Mouse (Mus musculus): ENCODE measurements around the gene Adh1. TPM values are rescaled to one million over a fixed set of nuclear protein-coding genes. Genes with fewer than 3 reads are reported as not detected.
A peak's percentile ranks its signal among the peaks of the same experiment; 100 is the strongest.

Adh1 gene
- 396 and 436 TPM in 2 replicates for polyA plus RNA-seq (2015; fragmentation: Nextera tagmentation; extraction: Ambion mirVana)

DNA sequence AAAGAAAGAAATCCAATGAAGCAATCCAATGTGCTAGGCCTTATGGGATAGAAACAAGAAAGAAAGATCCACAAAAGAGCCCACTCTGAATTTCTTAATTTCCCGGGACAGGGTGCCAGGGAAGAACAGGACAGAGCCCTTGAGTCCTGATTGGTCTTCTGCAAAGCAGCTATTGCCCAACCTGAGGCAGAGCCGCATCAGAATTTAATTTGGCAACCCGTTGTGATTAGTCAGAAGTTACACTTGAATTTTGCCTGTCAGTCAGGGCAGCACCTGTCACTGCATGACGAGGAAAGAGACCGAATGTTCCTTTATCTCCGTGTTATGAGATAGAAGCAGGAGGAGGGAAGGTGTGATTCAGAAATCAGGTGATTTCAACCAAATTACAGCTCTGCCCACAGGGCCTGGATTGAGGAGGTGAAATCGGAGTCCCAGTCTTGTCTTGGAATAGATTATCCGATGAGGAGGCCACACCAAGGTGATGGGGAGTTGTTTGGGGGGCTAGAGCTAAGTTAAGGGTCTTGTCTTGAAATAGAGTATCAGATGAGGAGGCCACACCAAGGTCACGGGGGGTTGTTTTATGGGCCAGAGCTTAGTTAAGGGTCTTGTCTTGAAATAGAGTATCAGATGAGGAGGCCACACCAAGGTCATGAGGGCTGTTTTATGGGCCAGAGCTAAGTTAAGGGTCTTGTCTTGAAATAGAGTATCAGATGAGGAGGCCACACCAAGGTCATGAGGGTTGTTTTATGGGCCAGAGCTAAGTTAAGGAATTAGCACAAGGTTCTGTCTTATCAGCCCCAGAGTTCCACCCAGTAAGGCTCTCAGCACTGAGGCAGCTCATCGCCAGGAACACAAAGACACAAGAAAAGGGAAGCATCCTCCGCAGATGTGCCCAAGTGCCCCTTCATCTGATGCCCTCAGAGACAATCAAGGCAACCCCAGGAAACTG lies at the start of gene Adh1:
Gene Adh1 (plus strand): TSS at position 271 of the 949 bp plus-strand sequence.
- Histone ChIP-seq H3K9me3 (no peaks in the 10 kb centered on the region), H3K9ac (no peak within 1 kb of the TSS), H3K4me1 (replicated peaks) (no peaks in the 10 kb centered on the region), H3K4me2 (replicated peaks) (no peak within 1 kb of the TSS), H3K4me3 (replicated peaks) (no peak within 1 kb of the TSS), H3K27ac (no peak within 1 kb of the TSS), H3K36me3 (no peaks in the 10 kb centered on the region), H3K27me3 (replicated peaks) (no peaks in the 10 kb centered on the region)
- ATAC-seq, result peak; percentile 78
- 71% methylated on average over 11 of the region's 11 CpGs for WGBS

- no peaks in the 10 kb centered on the region for H3K36me3 ChIP-seq
- no peaks in the 10 kb centered on the region for H3K27me3 ChIP-seq (replicated peaks)
- H3K4me1 ChIP-seq (replicated peaks), result no peaks in the 10 kb centered on the region
- H3K9me3 ChIP-seq, result no peaks in the 10 kb centered on the region
- H3K4me3 ChIP-seq (replicated peaks), result no peak overlapping the region
- no peak overlapping the region for H3K9ac ChIP-seq
- ATAC-seq, result no peak
- H3K4me2 ChIP-seq (replicated peaks), result no peak overlapping the region
- 94% methylated on average over 4 of the region's 4 CpGs for WGBS
- H3K27ac ChIP-seq, result no peak overlapping the region
Measured at GRCm38 (mm10) chr3:138212431-138212951, 48.3 kb upstream of the Adh1 start.

DNA sequence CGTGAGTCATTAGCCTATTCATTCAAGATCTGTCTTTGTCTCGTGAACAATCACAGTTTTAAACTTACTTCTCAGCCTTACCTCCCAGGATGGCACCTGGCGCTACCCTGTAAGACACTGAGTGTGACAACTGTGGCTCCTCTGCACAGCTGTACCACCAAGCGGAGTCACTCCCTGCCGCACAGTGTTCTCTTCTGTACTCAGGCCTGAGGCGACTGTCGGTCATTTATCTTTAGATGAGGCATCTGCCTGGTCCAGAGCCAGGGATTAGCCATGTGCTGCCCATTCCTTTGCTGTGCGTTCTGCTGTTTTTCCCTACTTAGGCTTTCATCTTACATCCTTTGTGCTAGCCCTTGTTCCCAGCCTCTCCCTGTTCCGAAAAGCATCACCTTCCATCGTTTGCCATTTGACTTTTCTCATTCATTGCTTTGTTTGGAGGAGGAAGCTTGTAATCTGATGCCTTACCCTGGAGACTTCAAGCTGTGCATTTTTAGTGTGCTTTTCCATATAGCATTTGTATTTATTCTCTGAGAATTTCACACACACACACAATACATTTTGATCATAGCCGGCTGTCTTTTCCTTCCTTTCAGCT lies 45.3 kb upstream of the Adh1 start:
- no peaks in the 10 kb centered on the region for H3K4me1 ChIP-seq (replicated peaks)
- H3K27ac ChIP-seq, result no peak overlapping the region
- H3K27me3 ChIP-seq (replicated peaks), result no peaks in the 10 kb centered on the region
- no peak overlapping the region for H3K4me2 ChIP-seq (replicated peaks)
- H3K9me3 ChIP-seq, result no peaks in the 10 kb centered on the region
- no peak overlapping the region for H3K4me3 ChIP-seq (replicated peaks)
- H3K9ac ChIP-seq, result no peak overlapping the region
- ATAC-seq, result no peak
- 50% methylated on average over 11 of the region's 11 CpGs for WGBS
- no peaks in the 10 kb centered on the region for H3K36me3 ChIP-seq

DNA sequence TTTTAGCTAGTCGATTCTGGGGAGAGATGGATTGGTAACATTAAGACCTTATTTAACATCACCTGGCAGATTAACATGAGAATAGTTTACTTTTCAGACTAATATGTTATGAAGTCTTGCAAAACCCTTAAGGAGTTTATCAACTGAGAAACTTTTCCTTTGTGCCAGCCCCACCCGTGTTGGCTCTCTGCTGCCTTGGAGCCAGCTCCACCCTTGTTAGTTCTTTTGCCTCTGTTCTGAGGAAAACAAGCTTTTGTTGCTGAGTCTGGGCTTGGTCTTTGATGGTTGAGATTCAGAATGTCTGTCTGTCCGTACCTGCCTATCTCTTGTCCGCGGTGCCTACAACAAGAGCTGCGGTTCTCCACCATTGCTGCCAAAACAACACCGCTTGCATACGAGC lies 44.7 kb upstream of the Adh1 start:
- Histone ChIP-seq H3K9me3 (no peaks in the 10 kb centered on the region), H3K27ac (no peak overlapping the region), H3K4me3 (replicated peaks) (no peak overlapping the region), H3K4me1 (replicated peaks) (no peaks in the 10 kb centered on the region), H3K36me3 (no peaks in the 10 kb centered on the region), H3K27me3 (replicated peaks) (no peaks in the 10 kb centered on the region), H3K4me2 (replicated peaks) (no peak overlapping the region), H3K9ac (no peak overlapping the region)
- 75% methylated on average over 8 of the region's 8 CpGs for WGBS
- ATAC-seq, result no peak

DNA sequence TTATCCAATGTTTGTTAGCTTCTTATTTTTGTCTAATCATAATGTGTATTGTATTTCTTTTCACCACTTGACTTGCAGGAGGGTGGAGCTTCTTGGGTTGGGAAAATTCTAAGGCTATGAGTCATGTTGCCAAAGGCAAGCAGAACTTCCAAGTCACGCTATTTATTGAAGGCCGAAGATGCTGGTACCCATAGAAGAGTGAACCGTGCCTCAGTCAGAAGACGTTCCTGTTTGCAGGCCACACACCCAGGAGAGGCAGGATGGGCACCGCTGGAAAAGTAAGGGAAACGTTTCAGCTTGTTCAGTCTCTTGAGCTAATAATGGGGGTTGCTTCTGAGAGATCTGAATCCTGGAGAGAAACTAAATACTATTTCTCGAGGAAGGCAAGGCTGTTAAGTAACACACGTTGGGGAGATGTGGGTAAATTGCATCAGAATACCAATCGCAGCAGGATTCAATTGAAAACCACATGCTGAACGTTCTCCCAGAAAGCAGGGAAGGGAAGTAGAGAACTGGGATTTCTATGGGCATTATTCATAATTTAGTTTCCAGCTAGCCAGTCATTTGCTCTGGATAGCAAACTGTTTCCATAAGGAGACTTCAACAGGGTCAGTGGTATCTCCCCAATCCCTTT lies 43.0 kb upstream of the Adh1 start, which contains the start of gene Adh7:
Gene Adh7 (plus strand): TSS at position 130 of the 634 bp plus-strand sequence.
- no peak within 1 kb of the TSS for H3K4me3 ChIP-seq (replicated peaks)
- no peak within 1 kb of the TSS for H3K27ac ChIP-seq
- no peaks in the 10 kb centered on the region for H3K4me1 ChIP-seq (replicated peaks)
- no peaks in the 10 kb centered on the region for H3K36me3 ChIP-seq
- no peak for ATAC-seq
- H3K9me3 ChIP-seq, result no peaks in the 10 kb centered on the region
- H3K9ac ChIP-seq, result no peak within 1 kb of the TSS
- H3K4me2 ChIP-seq (replicated peaks), result no peak within 1 kb of the TSS
- WGBS, result 80% methylated on average over 10 of the region's 10 CpGs
- no peaks in the 10 kb centered on the region for H3K27me3 ChIP-seq (replicated peaks)

DNA sequence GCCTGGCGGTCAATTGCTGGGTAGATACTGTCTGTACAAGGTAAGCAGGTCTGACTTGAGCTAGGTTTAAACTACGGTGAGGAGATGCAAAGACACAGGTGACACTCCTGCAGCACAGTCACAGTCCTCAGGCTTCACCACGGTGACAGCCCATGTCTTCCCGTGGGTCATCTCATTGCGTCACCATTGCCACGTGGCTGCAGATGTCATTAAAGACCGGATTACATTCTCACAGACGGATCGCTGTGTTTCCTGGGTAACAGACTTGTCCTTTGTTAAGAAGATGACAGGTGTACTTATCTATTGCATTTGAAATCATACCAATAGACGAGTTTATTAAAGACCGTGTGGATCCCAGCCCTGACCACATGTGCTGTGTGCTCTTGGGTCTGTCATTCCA lies 39.7 kb upstream of the Adh1 start:
- Histone ChIP-seq H3K4me1 (replicated peaks) (no peaks in the 10 kb centered on the region), H3K27ac (no peak overlapping the region), H3K9me3 (no peaks in the 10 kb centered on the region), H3K27me3 (replicated peaks) (no peaks in the 10 kb centered on the region), H3K36me3 (no peaks in the 10 kb centered on the region), H3K4me2 (replicated peaks) (no peak overlapping the region), H3K4me3 (replicated peaks) (no peak overlapping the region), H3K9ac (no peak overlapping the region)
- 89% methylated on average over 11 of the region's 11 CpGs for WGBS
- ATAC-seq, result no peak

DNA sequence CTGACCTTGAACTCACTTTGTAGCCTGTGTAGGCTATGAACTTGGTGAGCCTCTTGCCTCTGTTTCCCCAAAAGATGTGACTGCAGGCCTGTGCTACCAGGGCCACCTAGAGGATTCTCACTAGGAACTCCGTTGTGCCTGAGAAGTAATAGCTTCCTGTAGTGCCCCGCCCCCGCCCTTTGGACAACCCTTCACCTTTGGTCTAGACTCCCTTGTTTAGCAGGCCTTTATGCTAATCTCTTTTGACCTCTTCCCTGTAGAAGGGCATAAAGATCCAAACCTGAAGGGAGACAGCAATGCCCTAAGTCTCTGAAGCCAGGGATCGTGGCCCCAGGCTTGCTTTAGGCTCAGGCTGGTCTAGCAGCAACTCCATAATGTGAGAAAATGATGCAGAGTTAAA lies 38.3 kb upstream of the Adh1 start:
- Histone ChIP-seq H3K9me3 (no peaks in the 10 kb centered on the region), H3K27me3 (replicated peaks) (no peaks in the 10 kb centered on the region), H3K9ac (no peak overlapping the region), H3K4me3 (replicated peaks) (no peak overlapping the region), H3K27ac (no peak overlapping the region), H3K4me2 (replicated peaks) (no peak overlapping the region), H3K36me3 (no peaks in the 10 kb centered on the region), H3K4me1 (replicated peaks) (no peaks in the 10 kb centered on the region)
- peak; percentile 54 for ATAC-seq
- 61% methylated on average over 4 of the region's 4 CpGs for WGBS

GRCm38 (mm10) chr3:138222952-138223351 lies 37.8 kb upstream of the Adh1 start:
- no peaks in the 10 kb centered on the region for H3K36me3 ChIP-seq
- peak; percentile 77 for ATAC-seq

GRCm38 (mm10) chr3:138224363-138224954 lies 36.3 kb upstream of the Adh1 start:
- no peaks in the 10 kb centered on the region for H3K36me3 ChIP-seq
- 85% methylated on average over 13 of the region's 13 CpGs for WGBS
- no peaks in the 10 kb centered on the region for H3K4me1 ChIP-seq (replicated peaks)
- H3K27me3 ChIP-seq (replicated peaks), result no peaks in the 10 kb centered on the region
- H3K27ac ChIP-seq, result no peak overlapping the region
- no peaks in the 10 kb centered on the region for H3K9me3 ChIP-seq
- ATAC-seq, result no peak
- no peak overlapping the region for H3K4me3 ChIP-seq (replicated peaks)
- H3K4me2 ChIP-seq (replicated peaks), result no peak overlapping the region
- H3K9ac ChIP-seq, result no peak overlapping the region

More at GRCm38 (mm10) chr3:138222952-138223351, 37.8 kb upstream of the Adh1 start:
- H3K4me2 ChIP-seq (replicated peaks), result no peak overlapping the region
- no peaks in the 10 kb centered on the region for H3K4me1 ChIP-seq (replicated peaks)
- no peak overlapping the region for H3K4me3 ChIP-seq (replicated peaks)
- WGBS, result 56% methylated on average over 5 of the region's 5 CpGs
- H3K9me3 ChIP-seq, result no peaks in the 10 kb centered on the region
- H3K27me3 ChIP-seq (replicated peaks), result no peaks in the 10 kb centered on the region
- H3K27ac ChIP-seq, result no peak overlapping the region
- H3K9ac ChIP-seq, result no peak overlapping the region

- no peaks in the 10 kb centered on the region for H3K27me3 ChIP-seq (replicated peaks)
- no peaks in the 10 kb centered on the region for H3K4me1 ChIP-seq (replicated peaks)
- ATAC-seq, result 0 out of 2 replicates have a peak, but pooled peaks have one; percentile 2
- 81% methylated on average over 6 of the region's 7 CpGs for WGBS
- no peak overlapping the region for H3K9ac ChIP-seq
- H3K9me3 ChIP-seq, result no peaks in the 10 kb centered on the region
- H3K4me3 ChIP-seq (replicated peaks), result no peak overlapping the region
- no peaks in the 10 kb centered on the region for H3K36me3 ChIP-seq
- H3K27ac ChIP-seq, result no peak overlapping the region
- H3K4me2 ChIP-seq (replicated peaks), result no peak overlapping the region
Measured at GRCm38 (mm10) chr3:138225331-138225730, 35.5 kb upstream of the Adh1 start.

DNA sequence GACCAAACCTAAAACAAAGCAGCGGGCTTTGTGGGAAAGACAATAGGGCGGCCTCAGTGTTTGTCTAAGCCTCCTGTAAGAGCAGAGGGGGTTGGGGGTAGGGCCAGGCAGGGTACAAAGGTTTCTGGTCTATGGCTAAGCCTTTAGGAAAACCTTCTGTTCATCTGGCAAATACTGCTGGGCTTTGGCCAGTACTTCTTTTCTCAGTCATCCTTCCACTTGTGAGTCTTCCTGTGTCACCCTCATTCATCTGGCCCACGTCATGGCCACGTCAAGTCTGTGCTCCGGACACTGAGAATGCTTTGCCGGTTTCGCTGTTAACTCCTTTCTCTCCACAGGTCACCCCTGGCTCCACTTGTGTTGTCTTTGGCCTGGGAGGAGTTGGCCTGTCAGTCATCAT lies 34.9 kb upstream of the Adh1 start:
- no peaks in the 10 kb centered on the region for H3K27me3 ChIP-seq (replicated peaks)
- no peaks in the 10 kb centered on the region for H3K9me3 ChIP-seq
- whole genome bisulfite sequencing, result 63% methylated on average over 7 of the region's 7 CpGs
- H3K4me2 ChIP-seq (replicated peaks), result no peak overlapping the region
- H3K36me3 ChIP-seq, result no peaks in the 10 kb centered on the region
- H3K9ac ChIP-seq, result no peak overlapping the region
- H3K4me1 ChIP-seq (replicated peaks), result no peaks in the 10 kb centered on the region
- H3K4me3 ChIP-seq (replicated peaks), result no peak overlapping the region
- H3K27ac ChIP-seq, result no peak overlapping the region
- ATAC-seq, result peak; percentile 54

GRCm38 (mm10) chr3:138226476-138226875 lies 34.3 kb upstream of the Adh1 start:
- 93% methylated on average over 6 of the region's 6 CpGs for whole genome bisulfite sequencing
- Histone ChIP-seq H3K4me3 (replicated peaks) (no peak overlapping the region), H3K36me3 (no peaks in the 10 kb centered on the region)

More at GRCm38 (mm10) chr3:138226476-138226875, 34.3 kb upstream of the Adh1 start:
- no peaks in the 10 kb centered on the region for H3K9me3 ChIP-seq
- H3K4me2 ChIP-seq (replicated peaks), result no peak overlapping the region
- no peak for ATAC-seq
- H3K4me1 ChIP-seq (replicated peaks), result no peaks in the 10 kb centered on the region
- no peak overlapping the region for H3K27ac ChIP-seq
- no peaks in the 10 kb centered on the region for H3K27me3 ChIP-seq (replicated peaks)
- no peak overlapping the region for H3K9ac ChIP-seq
